Mouse (Mus musculus): Measurements from ENCODE around the gene Hilpda.

The Hilpda gene

GRCm38 (mm10) chr6:29272312-29273072 lies at the start of gene Hilpda:
TSS of gene Hilpda (plus strand) at chr6:29272488.
- DNase-seq (ENCODE audit: low read depth, low spot score) = peak; percentile 96

- DNase-seq (ENCODE audit: low read depth, low spot score) = no peak
Observed at GRCm38 (mm10) chr6:29229265-29229913, 42.9 kb upstream of the Hilpda start.

- DNase-seq (ENCODE audit: low read depth, low spot score) = peak; percentile 45
Observed at GRCm38 (mm10) chr6:29230386-29230785, 41.9 kb upstream of the Hilpda start.

GRCm38 (mm10) chr6:29231799-29232198 lies 40.5 kb upstream of the Hilpda start:
- no peak for DNase-seq (ENCODE audit: low read depth, low spot score)

- DNase-seq (ENCODE audit: low read depth, low spot score) = no peak
Observed at GRCm38 (mm10) chr6:29232321-29232720, 40.0 kb upstream of the Hilpda start.

- DNase-seq (ENCODE audit: low read depth, low spot score) = no peak
Observed at GRCm38 (mm10) chr6:29233710-29234109, 38.6 kb upstream of the Hilpda start.

GRCm38 (mm10) chr6:29234272-29234671 lies 38.0 kb upstream of the Hilpda start:
- DNase-seq (ENCODE audit: low read depth, low spot score) = peak; percentile 66

GRCm38 (mm10) chr6:29240806-29241205 lies 31.5 kb upstream of the Hilpda start:
- DNase-seq (ENCODE audit: low read depth, low spot score) = peak; percentile 85

GRCm38 (mm10) chr6:29241697-29242096 lies 30.6 kb upstream of the Hilpda start:
- peak; percentile 54 for DNase-seq (ENCODE audit: low read depth, low spot score)

- peak; percentile 60 for DNase-seq (ENCODE audit: low read depth, low spot score)
Observed at GRCm38 (mm10) chr6:29242265-29242664, 30.0 kb upstream of the Hilpda start.

- peak; percentile 54 for DNase-seq (ENCODE audit: low read depth, low spot score)
Observed at GRCm38 (mm10) chr6:29245272-29246120, 26.8 kb upstream of the Hilpda start.

GRCm38 (mm10) chr6:29246183-29246582 lies 26.1 kb upstream of the Hilpda start:
- DNase-seq (ENCODE audit: low read depth, low spot score) = no peak

GRCm38 (mm10) chr6:29246585-29246984 lies 25.7 kb upstream of the Hilpda start:
- no peak for DNase-seq (ENCODE audit: low read depth, low spot score)

- no peak for DNase-seq (ENCODE audit: low read depth, low spot score)
Observed at GRCm38 (mm10) chr6:29247072-29247471, 25.2 kb upstream of the Hilpda start.

GRCm38 (mm10) chr6:29259418-29259817 lies 12.9 kb upstream of the Hilpda start:
- DNase-seq (ENCODE audit: low read depth, low spot score) = no peak

- no peak for DNase-seq (ENCODE audit: low read depth, low spot score)
Observed at GRCm38 (mm10) chr6:29261831-29262230, 10.5 kb upstream of the Hilpda start.

- no peak for DNase-seq (ENCODE audit: low read depth, low spot score)
Observed at GRCm38 (mm10) chr6:29263650-29264455, 8.4 kb upstream of the Hilpda start.

- DNase-seq (ENCODE audit: low read depth, low spot score) = no peak
Observed at GRCm38 (mm10) chr6:29264456-29264781, 7.9 kb upstream of the Hilpda start.

- DNase-seq (ENCODE audit: low read depth, low spot score) = no peak
Observed at GRCm38 (mm10) chr6:29266936-29267335, 5.4 kb upstream of the Hilpda start.

GRCm38 (mm10) chr6:29269006-29269668 lies 3.2 kb upstream of the Hilpda start:
- DNase-seq (ENCODE audit: low read depth, low spot score) = no peak

GRCm38 (mm10) chr6:29270961-29271360 lies 1.3 kb upstream of the Hilpda start:
- no peak for DNase-seq (ENCODE audit: low read depth, low spot score)

Measured in ES-CJ7 (cell line).